ENCODE assay signal across 11 mouse cellular contexts in the genomic region with DNA sequence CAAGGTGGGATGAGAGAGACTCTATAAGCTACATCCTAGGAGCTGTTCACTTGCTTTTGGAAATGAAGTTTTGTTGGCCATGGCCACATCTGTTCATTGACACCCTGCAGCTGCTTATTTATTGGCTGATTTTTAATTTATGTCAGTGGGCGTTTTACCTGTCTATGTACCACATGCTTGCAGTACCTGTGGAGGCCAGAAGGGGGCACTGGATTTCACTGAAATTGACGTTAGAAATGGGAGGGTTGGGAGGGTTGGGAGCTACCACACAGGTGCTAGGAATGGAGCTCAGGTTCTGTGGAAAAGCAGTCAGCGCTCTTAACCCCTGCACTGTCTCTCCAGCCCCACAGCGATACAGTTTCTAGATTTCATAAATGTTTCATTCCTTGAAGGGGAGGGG.
A peak's percentile ranks its signal among the peaks of the same experiment; 100 is the strongest.
DNase-seq lines count a peak whose midpoint lies in the region; ATAC-seq and TF ChIP-seq lines count a peak whose summit lies in the region.
"Had no signal": no experiment of that assay in that cellular context is flagged by ENCODE, and none has a peak within 500 bp of the region (broad histone marks: within the 10 kb centered on the region; RNA-seq: fewer than 3 reads in every experiment).

No protein-coding gene starts in this region.

- H3K9me3 ChIP-seq in forebrain, embryonic 10.5 days = no peaks in the 10 kb centered on the region
- no peaks in the 10 kb centered on the region for H3K9me3 ChIP-seq in forebrain, embryonic 14.5 days (replicated peaks; ENCODE audit: control insufficient read depth, low read length)
- H3K9me3 ChIP-seq in lung, embryonic 14.5 days (ENCODE audit: low read depth, low read length) = no peaks in the 10 kb centered on the region
- H3K9me3 ChIP-seq in midbrain, embryonic 14.5 days (ENCODE audit: control insufficient read depth, low read length) = no peaks in the 10 kb centered on the region
- H3K9me3 ChIP-seq: embryonic facial prominence, embryonic 13.5 days; stomach, embryonic 15.5 days had no signal

- no peak overlapping the region for H3K4me2 ChIP-seq in forebrain, embryonic 14.5 days (ENCODE audit: low read length)
- no peak overlapping the region for H3K4me2 ChIP-seq in lung, embryonic 14.5 days
- no peak overlapping the region for H3K4me2 ChIP-seq in midbrain, embryonic 14.5 days (ENCODE audit: low read length)
- H3K4me2 ChIP-seq: embryonic facial prominence, embryonic 13.5 days; stomach, embryonic 15.5 days had no signal

- peaks cover 16% of the 10 kb centered on the region for H3K4me1 ChIP-seq in forebrain, embryonic 10.5 days
- 0 out of 2 replicates have a peak, but pooled peaks cover 2% of the 10 kb centered on the region for H3K4me1 ChIP-seq in forebrain, embryonic 14.5 days (ENCODE audit: control insufficient read depth, insufficient read depth, low read length)
- no peaks in the 10 kb centered on the region for H3K4me1 ChIP-seq in lung, embryonic 14.5 days (ENCODE audit: insufficient read depth)
- H3K4me1 ChIP-seq in midbrain, embryonic 14.5 days (ENCODE audit: control insufficient read depth, insufficient read depth, low read length) = 0 out of 2 replicates have a peak, but pooled peaks cover under 1% of the 10 kb centered on the region
- H3K4me1 ChIP-seq: embryonic facial prominence, embryonic 13.5 days; stomach, embryonic 15.5 days had no signal

- ATAC-seq in forebrain, embryonic 14.5 days = no peak
- no peak for ATAC-seq in lung, embryonic 14.5 days (ENCODE audit: insufficient read depth)
- no peak for ATAC-seq in midbrain, embryonic 14.5 days (ENCODE audit: low FRiP score, low TSS enrichment)

- TF ChIP-seq CTCF in lung, embryonic 14.5 days (IDR thresholded peaks at IDR 0.05; ENCODE audit: low read depth) = peak; percentile 55

- 49% methylated on average over 4 of the region's 4 CpGs for WGBS in forebrain, embryonic 10.5 days
- WGBS in forebrain, embryonic 14.5 days = 38% methylated on average over 4 of the region's 4 CpGs
- WGBS in lung, embryonic 14.5 days = 49% methylated on average over 4 of the region's 4 CpGs
- 55% methylated on average over 4 of the region's 4 CpGs for WGBS in midbrain, embryonic 14.5 days

- H3K27me3 ChIP-seq in forebrain, embryonic 10.5 days (ENCODE audit: poor library complexity, severe bottlenecking) = peaks cover 10% of the 10 kb centered on the region; the same call in 1 of the 2 replicates
- no peaks in the 10 kb centered on the region for H3K27me3 ChIP-seq in forebrain, embryonic 14.5 days (replicated peaks; ENCODE audit: control insufficient read depth, insufficient read depth, low read length)
- H3K27me3 ChIP-seq in lung, embryonic 14.5 days (ENCODE audit: insufficient read depth, low read length) = no peaks in the 10 kb centered on the region
- no peaks in the 10 kb centered on the region for H3K27me3 ChIP-seq in midbrain, embryonic 14.5 days (ENCODE audit: control insufficient read depth, insufficient read depth, low read length)
- H3K27me3 ChIP-seq: stomach, embryonic 15.5 days had no signal

- peak; percentile 33 for DNase-seq in forebrain, embryonic 10.5 days (ENCODE audit: extremely low spot score, low spot score)
- no peak for DNase-seq in forebrain, embryonic 14.5 days (ENCODE audit: low spot score)
- peak; percentile 19 for DNase-seq in lung, embryonic 14.5 days
- DNase-seq in lung, postnatal 25 days (ENCODE audit: low spot score) = no peak
- DNase-seq in c-Kit-positive CD71-positive TER-119-negative erythroid progenitor cells, embryonic 14.5 days (ENCODE audit: low read depth) = peak; percentile 2
- DNase-seq in retina, embryonic 14.5 days (ENCODE audit: low spot score) = peak; percentile 15
- no peak for DNase-seq in MN1 (ENCODE audit: low spot score)
- no peak for DNase-seq in midbrain, embryonic 14.5 days

- H3K36me3 ChIP-seq in forebrain, embryonic 10.5 days (replicated peaks) = no peaks in the 10 kb centered on the region
- no peaks in the 10 kb centered on the region for H3K36me3 ChIP-seq in forebrain, embryonic 14.5 days (ENCODE audit: control insufficient read depth, insufficient read depth, low read length)
- H3K36me3 ChIP-seq in lung, embryonic 14.5 days (ENCODE audit: insufficient read depth) = no peaks in the 10 kb centered on the region
- H3K36me3 ChIP-seq in midbrain, embryonic 14.5 days (ENCODE audit: control insufficient read depth, insufficient read depth, low read length) = no peaks in the 10 kb centered on the region
- H3K36me3 ChIP-seq: embryonic facial prominence, embryonic 13.5 days; G1E; stomach, embryonic 15.5 days had no signal

- H3K9ac ChIP-seq in forebrain, embryonic 14.5 days (ENCODE audit: low read length) = no peak overlapping the region
- no peak overlapping the region for H3K9ac ChIP-seq in lung, embryonic 14.5 days
- no peak overlapping the region for H3K9ac ChIP-seq in midbrain, embryonic 14.5 days (replicated peaks; ENCODE audit: low read length)
- H3K9ac ChIP-seq: embryonic facial prominence, embryonic 13.5 days; stomach, embryonic 15.5 days had no signal

- no peak overlapping the region for H3K27ac ChIP-seq in forebrain, embryonic 10.5 days
- H3K27ac ChIP-seq in forebrain, embryonic 14.5 days (ENCODE audit: low read depth, low read length) = no peak overlapping the region
- no peak overlapping the region for H3K27ac ChIP-seq in lung, embryonic 14.5 days (ENCODE audit: low read depth)
- no peak overlapping the region for H3K27ac ChIP-seq in midbrain, embryonic 14.5 days (replicated peaks; ENCODE audit: low read depth, low read length)
- H3K27ac ChIP-seq: embryonic facial prominence, embryonic 13.5 days; stomach, embryonic 15.5 days had no signal

- H3K4me3 ChIP-seq in forebrain, embryonic 10.5 days = no peak overlapping the region
- no peak overlapping the region for H3K4me3 ChIP-seq in forebrain, embryonic 14.5 days (ENCODE audit: low read depth, low read length)
- H3K4me3 ChIP-seq in lung, embryonic 14.5 days (ENCODE audit: low read depth, low read length) = no peak overlapping the region
- H3K4me3 ChIP-seq in midbrain, embryonic 14.5 days (replicated peaks; ENCODE audit: low read depth, low read length) = no peak overlapping the region
- H3K4me3 ChIP-seq: embryonic facial prominence, embryonic 13.5 days; stomach, embryonic 15.5 days had no signal

Comparison
In these comparisons a context has a peak if more than half of its experiments do, and no peak if none do; other contexts are left out.
1. DNase-seq: peak in forebrain, embryonic 10.5 days (single experiment), lung, embryonic 14.5 days (single experiment), c-Kit-positive CD71-positive TER-119-negative erythroid progenitor cells, embryonic 14.5 days (single experiment) and retina, embryonic 14.5 days (single experiment); none in forebrain, embryonic 14.5 days (single experiment), lung, postnatal 25 days (single experiment), MN1 (single experiment) and midbrain, embryonic 14.5 days (single experiment).